Mouse (Mus musculus) myocyte (in vitro differentiated cells): ENCODE measurements at regions not wholly inside any gene's neighbourhood (a gene's known extent, or its start where the extent isn't known, plus 50 kb on each side); places are given as distances from the start of the nearest gene placed in this dataset.

ENCODE experiments used
- H3K27me3 ChIP-seq: one replicate; pipeline ENCODE4 v1.6.1; 2011; ENCODE audit not compliant: control insufficient read depth, insufficient read depth, insufficient read length
- H3K36me3 ChIP-seq: one replicate; pipeline ENCODE4 v1.6.1; 2011; ENCODE audit not compliant: control insufficient read depth, insufficient read depth
- H3K4me2 ChIP-seq: one replicate; pipeline ENCODE4 v1.6.1; 2011; ENCODE audit warnings: low read depth, control low read depth
- H3K4me3 ChIP-seq: one replicate; pipeline ENCODE4 v1.5.1; 2011; ENCODE audit warnings: mild to moderate bottlenecking, control low read depth, moderate library complexity
- H3K79me2 ChIP-seq: one replicate; pipeline ENCODE4 v1.6.1; 2011; ENCODE audit not compliant: control insufficient read depth, insufficient read depth
- H3ac ChIP-seq: one replicate; pipeline ENCODE4 v1.6.1; 2011; ENCODE audit not compliant: control insufficient read depth, insufficient read length
- CEBPB ChIP-seq: IDR thresholded peaks from 2 replicates; pipeline ENCODE4 v1.6.1; 2011; ENCODE audit warnings: mild to moderate bottlenecking, moderate library complexity; ENCODE audit not compliant: poor library complexity, insufficient read depth, severe bottlenecking
- E2F4 ChIP-seq: IDR thresholded peaks from one replicate; pipeline ENCODE4 v1.6.1; 2011; ENCODE audit warnings: mild to moderate bottlenecking, control low read depth, moderate library complexity; ENCODE audit not compliant: insufficient read depth
- MAX ChIP-seq: IDR thresholded peaks from one replicate; pipeline ENCODE4 v1.6.1; 2011; ENCODE audit warnings: low read depth, mild to moderate bottlenecking, control low read depth
- MYOD1 ChIP-seq, 3 experiments: IDR thresholded peaks; one replicate each; pipeline ENCODE4 v1.6.1; 2011; ENCODE audit warnings: control low read depth in 2 of 3, low read depth in 2 of 3, mild to moderate bottlenecking in 2 of 3, moderate library complexity in 1 of 3; ENCODE audit not compliant: insufficient read length in 2 of 3, control insufficient read depth in 1 of 3
- MYOG ChIP-seq, 3 experiments: IDR thresholded peaks; one replicate each; pipeline ENCODE4 v1.6.1; 2011; ENCODE audit warnings: control low read depth in 2 of 3, low read depth in 2 of 3, mild to moderate bottlenecking in 2 of 3; ENCODE audit not compliant: insufficient read length in 2 of 3, control insufficient read depth in 1 of 3, insufficient read depth in 1 of 3
- POLR2A ChIP-seq: IDR thresholded peaks from one replicate; pipeline ENCODE4 v1.6.1; 2011; ENCODE audit warnings: low read depth, mild to moderate bottlenecking, control low read depth, moderate library complexity; ENCODE audit not compliant: insufficient read length
- POLR2AphosphoS2 ChIP-seq: IDR thresholded peaks from one replicate; pipeline ENCODE4 v1.6.1; 2011; ENCODE audit warnings: low read depth, control low read depth; ENCODE audit not compliant: insufficient read length
- REST ChIP-seq: IDR thresholded peaks from one replicate; pipeline ENCODE4 v1.6.1; 2011; ENCODE audit warnings: mild to moderate bottlenecking, control low read depth, moderate library complexity; ENCODE audit not compliant: insufficient read depth, insufficient read length
- SRF ChIP-seq: IDR thresholded peaks from one replicate; pipeline ENCODE4 v1.6.1; 2011; ENCODE audit warnings: low read depth; ENCODE audit not compliant: control insufficient read depth, insufficient read length
- TCF12 ChIP-seq: IDR thresholded peaks from one replicate; pipeline ENCODE4 v1.6.1; 2011; ENCODE audit warnings: mild to moderate bottlenecking, control low read depth; ENCODE audit not compliant: poor library complexity, insufficient read depth, severe bottlenecking
- TCF3 ChIP-seq: IDR thresholded peaks from one replicate; pipeline ENCODE4 v1.6.1; 2011; ENCODE audit warnings: low read depth, control low read depth; ENCODE audit not compliant: insufficient read length
- USF1 ChIP-seq: IDR thresholded peaks from one replicate; pipeline ENCODE4 v1.6.1; 2011; ENCODE audit warnings: low read depth, mild to moderate bottlenecking, control low read depth, moderate library complexity

- H3K4me3 ChIP-seq, result no peak overlapping the region
- TF ChIP-seq POLR2AphosphoS2, result no peak
- no peak for TF ChIP-seq E2F4
- no peak overlapping the region for H3K4me2 ChIP-seq
- H3K27me3 ChIP-seq, result no peaks in the 10 kb centered on the region
- no peaks in the 10 kb centered on the region for H3K36me3 ChIP-seq
- no peak overlapping the region for H3ac ChIP-seq
- H3K79me2 ChIP-seq, result no peaks in the 10 kb centered on the region
These were observed 233.2 kb upstream of the Klf6 start for GRCm38 (mm10) chr13:5628124-5628523.

DNA sequence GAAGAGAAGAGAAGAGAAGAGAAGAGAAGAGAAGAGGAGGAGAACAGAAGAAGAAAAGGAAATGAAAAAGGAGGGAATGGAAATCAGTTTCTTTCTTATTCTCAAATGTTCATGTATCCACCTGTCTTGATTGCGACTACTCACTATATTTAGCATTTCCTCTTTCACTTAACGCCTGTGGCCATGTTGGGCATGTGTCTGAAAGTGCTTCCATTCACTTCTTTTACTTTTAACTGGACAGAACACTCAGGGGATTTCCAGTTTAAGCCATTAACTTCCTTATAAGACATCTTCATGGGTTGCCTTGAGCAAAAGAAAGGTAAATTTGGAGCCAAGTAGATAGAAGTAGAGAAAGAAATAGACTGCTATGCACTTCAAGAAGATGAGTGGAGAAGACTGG lies 226.3 kb upstream of the Klf6 start:
- H3K4me3 ChIP-seq, result no peak overlapping the region
- TF ChIP-seq SRF, result no peak
- no peak for TF ChIP-seq TCF12
- no peak for TF ChIP-seq MYOG (IDR thresholded peaks at IDR 0.05; ENCODE audit: control insufficient read depth in 1 of 3, insufficient read depth in 1 of 3, insufficient read length in 2 of 3, low read depth in 2 of 3)
- TF ChIP-seq REST, result no peak
- TF ChIP-seq POLR2A, result no peak
- no peak for TF ChIP-seq POLR2AphosphoS2
- TF ChIP-seq TCF3, result no peak
- TF ChIP-seq MAX, result no peak
- no peak for TF ChIP-seq MYOD1 (IDR thresholded peaks at IDR 0.05; ENCODE audit: control insufficient read depth in 1 of 3, insufficient read length in 2 of 3, low read depth in 2 of 3)
- TF ChIP-seq E2F4, result no peak
- TF ChIP-seq USF1, result no peak
- TF ChIP-seq CEBPB, result no peak
- no peak overlapping the region for H3ac ChIP-seq
- no peaks in the 10 kb centered on the region for H3K79me2 ChIP-seq
- H3K27me3 ChIP-seq, result no peaks in the 10 kb centered on the region
- no peaks in the 10 kb centered on the region for H3K36me3 ChIP-seq
- no peak overlapping the region for H3K4me2 ChIP-seq

DNA sequence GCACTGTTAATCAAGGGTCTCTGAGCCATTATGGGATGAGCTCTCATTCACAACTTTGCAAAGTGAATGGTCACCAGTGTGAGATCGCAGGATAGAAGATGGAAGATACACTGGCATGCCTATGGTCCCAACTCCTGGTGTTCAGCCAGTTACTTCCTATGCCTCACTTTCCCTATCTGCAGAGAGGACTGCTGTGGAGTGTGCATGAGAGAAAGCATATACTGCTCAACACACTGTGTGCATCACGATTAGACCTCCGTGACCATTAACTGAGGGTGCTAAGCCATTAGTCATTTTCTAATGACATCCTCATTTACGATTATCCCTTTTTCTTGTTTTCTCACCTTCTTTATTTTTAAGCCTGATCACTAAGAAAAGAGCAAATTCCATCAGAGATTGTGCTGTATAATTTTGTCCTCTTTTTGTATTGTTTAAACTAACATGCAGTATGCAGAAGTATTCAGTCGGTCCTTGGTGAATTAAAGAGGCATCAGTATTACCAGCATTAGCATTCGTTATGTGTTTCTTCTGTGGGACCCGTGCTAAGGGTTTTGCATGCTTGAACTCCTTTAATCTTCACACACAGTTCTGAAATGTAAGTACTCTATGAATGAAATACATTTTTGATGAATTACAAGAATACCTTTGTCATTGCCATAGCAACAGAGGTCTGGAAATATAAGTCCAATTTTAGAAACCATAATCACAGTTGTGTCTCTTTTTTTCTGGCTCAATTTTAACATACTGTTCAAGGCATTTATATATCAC lies 219.4 kb upstream of the Klf6 start:
- Histone ChIP-seq H3ac (no peak overlapping the region), H3K79me2 (no peaks in the 10 kb centered on the region), H3K4me3 (no peak overlapping the region), H3K4me2 (no peak overlapping the region), H3K27me3 (no peaks in the 10 kb centered on the region), H3K36me3 (no peaks in the 10 kb centered on the region)
- no peak for TF ChIP-seq MYOD1 (IDR thresholded peaks at IDR 0.05; ENCODE audit: control insufficient read depth in 1 of 3, insufficient read length in 2 of 3, low read depth in 2 of 3)
- TF ChIP-seq POLR2AphosphoS2, result no peak
- no peak for TF ChIP-seq TCF3
- TF ChIP-seq E2F4, result no peak
- no peak for TF ChIP-seq MAX
- TF ChIP-seq SRF, result no peak
- no peak for TF ChIP-seq USF1
- TF ChIP-seq POLR2A, result no peak
- no peak for TF ChIP-seq TCF12
- no peak for TF ChIP-seq MYOG (IDR thresholded peaks at IDR 0.05; ENCODE audit: control insufficient read depth in 1 of 3, insufficient read depth in 1 of 3, insufficient read length in 2 of 3, low read depth in 2 of 3)
- no peak for TF ChIP-seq REST
- no peak for TF ChIP-seq CEBPB

GRCm38 (mm10) chr13:5648276-5648675 lies 213.0 kb upstream of the Klf6 start:
- Histone ChIP-seq H3K4me2 (no peak overlapping the region), H3K4me3 (no peak overlapping the region), H3ac (no peak overlapping the region), H3K27me3 (no peaks in the 10 kb centered on the region), H3K79me2 (no peaks in the 10 kb centered on the region), H3K36me3 (no peaks in the 10 kb centered on the region)
- TF ChIP-seq POLR2AphosphoS2 (no peak), USF1 (no peak), MYOG (IDR thresholded peaks at IDR 0.05; ENCODE audit: control insufficient read depth in 1 of 3, insufficient read depth in 1 of 3, insufficient read length in 2 of 3, low read depth in 2 of 3) (no peak), TCF12 (no peak), TCF3 (no peak), CEBPB (no peak), REST (no peak), MAX (no peak), MYOD1 (IDR thresholded peaks at IDR 0.05; ENCODE audit: control insufficient read depth in 1 of 3, insufficient read length in 2 of 3, low read depth in 2 of 3) (no peak), SRF (no peak), E2F4 (no peak)

DNA sequence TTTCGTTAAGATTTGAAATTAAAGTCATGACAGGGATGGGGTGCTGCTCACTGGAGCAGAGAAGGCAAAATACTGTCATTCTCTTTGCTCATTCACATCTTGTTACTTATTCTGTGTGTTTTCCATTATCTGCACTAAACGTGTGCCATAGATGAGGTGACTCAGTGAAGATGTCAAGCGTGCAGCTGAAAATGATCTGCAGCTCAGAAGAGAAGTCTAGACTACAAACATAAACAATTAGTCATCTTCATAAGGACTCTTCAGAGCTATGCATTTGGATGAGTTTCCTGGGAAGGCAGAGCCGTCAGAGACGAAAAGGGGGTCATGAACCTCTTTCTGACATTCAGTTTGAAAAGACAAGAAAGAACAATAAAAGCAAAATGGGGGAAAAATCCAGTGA lies 203.7 kb upstream of the Klf6 start:
- Histone ChIP-seq H3K79me2 (no peaks in the 10 kb centered on the region), H3K27me3 (no peaks in the 10 kb centered on the region), H3K36me3 (no peaks in the 10 kb centered on the region), H3K4me2 (no peak overlapping the region), H3K4me3 (no peak overlapping the region), H3ac (no peak overlapping the region)
- TF ChIP-seq E2F4 (no peak), CEBPB (no peak), SRF (no peak), MYOD1 (IDR thresholded peaks at IDR 0.05; ENCODE audit: control insufficient read depth in 1 of 3, insufficient read length in 2 of 3, low read depth in 2 of 3) (no peak), REST (no peak), TCF3 (no peak), TCF12 (no peak)
